Mouse (Mus musculus): ENCODE measurements around the gene Cdc6.

- peak; percentile 40; the same call in 1 of the 2 replicates for TF ChIP-seq POLR2A (IDR thresholded peaks at IDR 0.05; ENCODE audit: control insufficient read depth, low read depth, low read length)
- no peak for TF ChIP-seq CTCF (IDR thresholded peaks at IDR 0.05; ENCODE audit: control insufficient read depth, insufficient read depth, insufficient replicate concordance, low read depth, low read length)
These were observed 55.8 kb downstream of the Cdc6 start for GRCm38 (mm10) chr11:98963191-98964021.

All from testis, adult 2 months (tissue).